Mouse (Mus musculus) heart, embryonic 14.5 days (tissue): ENCODE measurements around the gene Ubp1. TPM values are rescaled to one million over a fixed set of nuclear protein-coding genes. Genes with fewer than 3 reads are reported as not detected.
"Not testable (repeated sequence)": the region's sequence is repeated elsewhere in the genome, so short reads cannot be mapped to it uniquely, and the experiment has no call there.

Experiments
- ATAC-seq: fragments of 200-750 bp; cut with Nextera tagmentation; 2 replicates; pipeline ENCODE4 v1.8.0; 2017; ENCODE audit warnings: low read depth, moderate TSS enrichment; ENCODE audit not compliant: insufficient number of reproducible peaks, insufficient read depth, low FRiP score
- H3K27ac ChIP-seq, 2 experiments: fragments of 200-500 bp in 1 of 2; fragments of 300-500 bp in 1 of 2; sonication (generic) in 1 of 2; replicated peaks in 1 of 2; 2 replicates each; pipeline ENCODE4 v1.5.1; 2012 to 2014; ENCODE audit warnings: low read depth in 2 of 2, low read length in 2 of 2, control low read depth in 1 of 2, mild to moderate bottlenecking in 1 of 2, mixed read lengths in 1 of 2; ENCODE audit not compliant: control insufficient read depth in 1 of 2, insufficient read depth in 1 of 2
- H3K27me3 ChIP-seq: fragments of 300-500 bp; sonication (generic); 2 replicates; pipeline ENCODE4 v1.6.1; 2014; ENCODE audit warnings: mild to moderate bottlenecking, low read length, control low read depth; ENCODE audit not compliant: control insufficient read depth, insufficient read depth
- H3K36me3 ChIP-seq: fragments of 300-500 bp; sonication (generic); 2 replicates; pipeline ENCODE4 v1.6.1; 2014; ENCODE audit warnings: mild to moderate bottlenecking, control low read depth, low read length, mixed read lengths; ENCODE audit not compliant: control insufficient read depth, insufficient read depth
- H3K4me1 ChIP-seq, 2 experiments: fragments of 200-500 bp in 1 of 2; fragments of 300-500 bp in 1 of 2; sonication (generic) in 1 of 2; 2 replicates each; pipeline ENCODE4 v1.6.1; 2012 to 2014; ENCODE audit warnings: low read length in 2 of 2, control low read depth in 1 of 2, mixed read lengths in 1 of 2; ENCODE audit not compliant: control insufficient read depth in 2 of 2, insufficient read depth in 2 of 2
- H3K4me2 ChIP-seq: fragments of 300-500 bp; sonication (generic); 2 replicates; pipeline ENCODE4 v1.6.1; 2014; ENCODE audit warnings: mild to moderate bottlenecking, low read length
- H3K4me3 ChIP-seq, 2 experiments: fragments of 200-500 bp in 1 of 2; fragments of 300-500 bp in 1 of 2; sonication (generic) in 1 of 2; 2 replicates each; pipeline ENCODE4 v1.5.1; 2012 to 2014; ENCODE audit warnings: low read length in 2 of 2, mild to moderate bottlenecking in 2 of 2, control low read depth in 1 of 2, low read depth in 1 of 2, moderate library complexity in 1 of 2; ENCODE audit not compliant: control insufficient read depth in 1 of 2, insufficient read depth in 1 of 2
- H3K9ac ChIP-seq: fragments of 300-500 bp; sonication (generic); 2 replicates; pipeline ENCODE4 v1.6.1; 2014; ENCODE audit warnings: mild to moderate bottlenecking, low read length
- H3K9me3 ChIP-seq: fragments of 300-500 bp; sonication (generic); 2 replicates; pipeline ENCODE4 v1.6.1; 2016; ENCODE audit warnings: low read length, control low read depth; ENCODE audit not compliant: control insufficient read depth
- WGBS: fragments of 180-500 bp; shearing (Covaris S2); extraction: QIAGEN DNeasy Blood & Tissue Kit; methylation state at CpG from one replicate; pipeline ENCODE4 v1.1.7; 2014; 5-methylcytosine and 5-hydroxymethylcytosine counted together
- polyA plus RNA-seq: library from polyadenylated mRNA; unstranded; fragments of >200 nt; fragmentation: Nextera tagmentation; extraction: Ambion mirVana; gene quantifications from 2 replicates; pipeline ENCODE4 v1.2.1, GENCODE M21; 2014

Gene Ubp1
- 25.9 and 27.6 TPM in 2 replicates for polyA plus RNA-seq

- H3K4me3 ChIP-seq, result peak within 1 kb of the TSS; percentile 89 to 99
- H3K27me3 ChIP-seq, result no peaks in the 10 kb centered on the region
- H3K4me1 ChIP-seq, result peaks cover 7 to 23% of the 10 kb centered on the region in 2 experiments
- peak within 1 kb of the TSS; percentile 85 to 88 for H3K27ac ChIP-seq
- peak within 1 kb of the TSS; percentile 91 for H3K9ac ChIP-seq
- H3K9me3 ChIP-seq, result no peaks in the 10 kb centered on the region
- under 1% methylated on average over 40 of the region's 86 CpGs for WGBS
- peak within 1 kb of the TSS; percentile 74 for H3K4me2 ChIP-seq
- ATAC-seq, result peak; percentile 97
- no peaks in the 10 kb centered on the region for H3K36me3 ChIP-seq
These were observed at the start of gene Ubp1 for GRCm38 (mm10) chr9:113930534-113931374. Gene Ubp1 (plus strand): TSS chr9:113930934.

DNA sequence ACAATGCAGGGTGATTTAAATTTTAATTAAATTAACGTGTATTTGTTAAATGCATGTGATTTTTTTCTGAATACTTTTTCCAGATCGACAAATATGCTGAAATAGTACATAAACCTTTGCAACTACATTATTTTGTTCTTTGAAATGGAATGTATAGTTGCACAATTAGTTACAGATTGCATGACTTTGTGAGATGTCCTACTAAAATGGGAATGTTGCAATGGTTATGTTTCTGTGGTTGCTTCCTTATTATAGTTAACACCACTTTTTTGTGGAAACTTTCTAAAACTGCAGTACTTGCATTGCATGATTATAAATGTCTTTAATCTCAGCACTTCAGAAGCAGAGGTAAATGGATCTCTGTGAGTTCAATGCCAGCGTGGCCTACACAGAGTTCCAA lies 35.8 kb upstream of the Ubp1 start:
- Histone ChIP-seq H3K9ac (no peak overlapping the region), H3K36me3 (peaks cover 67% of the 10 kb centered on the region), H3K4me3 (no peak overlapping the region), H3K27ac (no peak overlapping the region), H3K9me3 (no peaks in the 10 kb centered on the region), H3K27me3 (no peaks in the 10 kb centered on the region), H3K4me1 (peaks cover 0 to 4% of the 10 kb centered on the region in 2 experiments; a peak in 1 of 4 replicates), H3K4me2 (no peak overlapping the region)
- ATAC-seq, result no peak
- WGBS, result 92% methylated on average over 3 of the region's 3 CpGs

GRCm38 (mm10) chr9:113903136-113903535 lies 27.6 kb upstream of the Ubp1 start:
- 61% methylated on average over 4 of the region's 4 CpGs for WGBS

DNA sequence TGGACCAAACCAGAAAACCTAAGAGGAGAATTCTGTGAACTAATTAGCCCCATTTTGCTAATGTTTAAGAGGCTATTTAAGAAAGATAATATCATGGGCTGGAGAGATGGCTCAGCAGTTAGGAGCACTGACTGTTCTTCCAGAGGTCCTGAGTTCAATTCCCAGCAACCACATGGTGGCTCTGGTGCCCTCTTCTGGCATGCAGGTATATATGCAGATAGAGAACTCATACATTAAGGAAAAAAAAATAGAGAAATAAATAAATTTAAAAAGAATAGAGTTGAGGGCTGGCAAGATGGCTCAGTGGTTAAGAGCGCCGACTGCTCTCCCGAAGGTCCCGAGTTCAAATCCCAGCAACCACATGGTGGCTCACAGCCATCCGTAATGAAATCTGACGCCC lies 26.4 kb upstream of the Ubp1 start:
- H3K4me1 ChIP-seq, H3K4me2 ChIP-seq, ATAC-seq, H3K27me3 ChIP-seq, H3K9ac ChIP-seq, H3K27ac ChIP-seq, H3K4me3 ChIP-seq, H3K9me3 ChIP-seq: not testable (repeated sequence)
- whole genome bisulfite sequencing, result 95% methylated on average over 6 of the region's 6 CpGs
- H3K36me3 ChIP-seq, result peaks cover 66% of the 10 kb centered on the region

More at GRCm38 (mm10) chr9:113903136-113903535, 27.6 kb upstream of the Ubp1 start:
- H3K27me3 ChIP-seq, result no peaks in the 10 kb centered on the region
- H3K4me2 ChIP-seq, result no peak overlapping the region
- ATAC-seq, result no peak
- H3K4me3 ChIP-seq, result no peak overlapping the region
- H3K9ac ChIP-seq, result no peak overlapping the region
- peak overlapping the region in 1 of 2 experiments; percentile 37; a peak in 2 of 4 replicates for H3K27ac ChIP-seq
- peaks cover 0 to 4% of the 10 kb centered on the region in 2 experiments; a peak in 1 of 4 replicates for H3K4me1 ChIP-seq
- H3K9me3 ChIP-seq, result no peaks in the 10 kb centered on the region
- peaks cover 60% of the 10 kb centered on the region for H3K36me3 ChIP-seq

DNA sequence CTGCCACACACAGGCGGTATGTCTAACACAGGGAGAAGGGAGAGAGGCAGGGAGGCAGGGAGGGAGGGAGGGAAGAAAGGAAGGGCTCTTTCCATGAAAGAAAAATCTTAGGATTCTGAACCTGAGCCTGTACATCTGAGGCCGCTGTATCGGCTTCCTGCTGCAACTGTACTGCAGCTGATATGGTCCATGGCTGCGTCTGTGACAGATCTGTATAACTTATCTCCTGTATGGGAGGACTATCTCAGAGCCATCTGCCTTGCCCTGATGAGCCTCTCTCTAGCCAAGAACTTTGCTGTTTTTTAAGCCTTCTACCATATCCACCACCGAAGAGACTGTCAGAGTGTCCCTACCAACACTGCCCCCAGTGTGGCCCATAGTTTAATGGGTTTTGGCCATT lies 14.9 kb upstream of the Ubp1 start:
- no peak overlapping the region for H3K4me2 ChIP-seq
- H3K9me3 ChIP-seq, result no peaks in the 10 kb centered on the region
- H3K4me1 ChIP-seq, result no peaks in the 10 kb centered on the region
- no peaks in the 10 kb centered on the region for H3K27me3 ChIP-seq
- WGBS, result 88% methylated on average over 5 of the region's 5 CpGs
- no peak for ATAC-seq
- H3K27ac ChIP-seq, result no peak overlapping the region
- no peak overlapping the region for H3K4me3 ChIP-seq
- no peak overlapping the region for H3K9ac ChIP-seq
- H3K36me3 ChIP-seq, result peaks cover 72% of the 10 kb centered on the region

- no peak overlapping the region for H3K4me2 ChIP-seq
- H3K36me3 ChIP-seq, result peaks cover 38% of the 10 kb centered on the region
- 93% methylated on average over 5 of the region's 5 CpGs for WGBS
- H3K27me3 ChIP-seq, result no peaks in the 10 kb centered on the region
- no peak for ATAC-seq
- no peaks in the 10 kb centered on the region for H3K4me1 ChIP-seq
- H3K9me3 ChIP-seq, result no peaks in the 10 kb centered on the region
- H3K27ac ChIP-seq, result no peak overlapping the region
- no peak overlapping the region for H3K9ac ChIP-seq
- H3K4me3 ChIP-seq, result no peak overlapping the region
These were observed 8.1 kb upstream of the Ubp1 start for GRCm38 (mm10) chr9:113922677-113923076.

DNA sequence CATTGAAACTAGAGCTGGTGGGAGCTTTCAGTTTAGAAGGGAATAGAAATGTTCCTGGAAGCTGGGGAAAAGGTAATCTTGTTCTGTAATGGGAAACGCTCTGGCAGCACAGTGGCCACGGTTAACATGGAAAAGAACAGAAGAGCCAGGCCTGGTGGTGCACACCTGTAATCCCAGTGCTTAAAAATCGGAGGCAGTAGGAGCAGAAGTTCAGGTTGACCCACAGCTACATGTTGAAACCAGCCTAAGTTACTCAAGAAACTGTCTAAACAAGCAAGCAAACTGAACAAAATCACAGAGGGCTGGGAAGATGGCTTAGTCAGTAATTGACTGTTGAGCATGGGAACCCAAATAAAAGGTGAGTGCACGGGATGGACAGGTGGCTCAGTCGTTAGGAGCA lies 5.9 kb upstream of the Ubp1 start:
- Histone ChIP-seq H3K27me3 (no peaks in the 10 kb centered on the region), H3K9me3 (no peaks in the 10 kb centered on the region), H3K36me3 (peaks cover 23% of the 10 kb centered on the region), H3K4me1 (no peaks in the 10 kb centered on the region), H3K27ac (no peak overlapping the region), H3K4me3 (no peak overlapping the region), H3K4me2 (no peak overlapping the region), H3K9ac (no peak overlapping the region)
- no peak for ATAC-seq
- 89% methylated on average over 5 of the region's 5 CpGs for WGBS
